ENCODE assay signal across 8 mouse cellular contexts in the genomic region with DNA sequence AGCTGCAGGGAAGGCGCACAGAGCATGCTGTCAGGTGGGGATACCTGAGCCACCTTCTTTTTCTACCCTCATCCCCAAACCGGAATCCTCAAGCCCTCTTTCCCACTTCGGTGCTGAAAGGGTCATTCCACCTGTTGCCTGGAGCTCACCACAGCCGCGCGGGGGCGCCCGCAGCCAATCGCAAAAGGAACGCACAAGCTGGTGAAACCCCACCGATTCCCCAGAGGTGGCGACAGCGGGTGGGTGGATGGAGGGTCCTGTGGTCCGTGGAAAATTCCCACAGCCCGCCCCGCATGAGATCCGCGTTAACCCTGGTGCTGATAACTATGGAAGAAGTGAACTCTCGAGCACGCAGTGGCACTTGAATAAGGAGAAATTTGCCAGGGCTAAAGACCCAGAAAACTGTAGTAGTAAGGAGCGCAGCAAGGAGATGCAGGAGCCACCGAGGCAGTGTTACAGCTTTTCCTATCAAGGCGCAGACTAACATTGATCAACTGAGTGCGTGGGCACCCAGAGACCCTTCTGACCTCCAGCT. TPM values are rescaled to one million over a fixed set of nuclear protein-coding genes. Genes with fewer than 3 reads are reported as not detected.
DNase-seq lines count a peak whose midpoint lies in the region; ATAC-seq and TF ChIP-seq lines count a peak whose summit lies in the region.

No protein-coding gene starts in this region.

- 3% methylated on average over 24 of the region's 24 CpGs for WGBS in embryonic facial prominence, embryonic 12.5 days
- 3% methylated on average over 24 of the region's 24 CpGs for WGBS in heart, embryonic 15.5 days
- 2% methylated on average over 24 of the region's 24 CpGs for WGBS in lung, embryonic 14.5 days

- no peak overlapping the region for H3K27ac ChIP-seq in embryonic facial prominence, embryonic 12.5 days
- no peak overlapping the region for H3K27ac ChIP-seq in heart, embryonic 15.5 days
- no peak overlapping the region for H3K27ac ChIP-seq in lung, embryonic 14.5 days (ENCODE audit: low read depth)

- H3K9me3 ChIP-seq in embryonic facial prominence, embryonic 12.5 days = no peaks in the 10 kb centered on the region
- no peaks in the 10 kb centered on the region for H3K9me3 ChIP-seq in heart, embryonic 15.5 days (replicated peaks)
- H3K9me3 ChIP-seq in lung, embryonic 14.5 days (ENCODE audit: low read depth, low read length) = no peaks in the 10 kb centered on the region

- H3K4me1 ChIP-seq in embryonic facial prominence, embryonic 12.5 days = peaks cover 16% of the 10 kb centered on the region; the same call in 1 of the 2 replicates
- H3K4me1 ChIP-seq in heart, embryonic 15.5 days (replicated peaks) = peaks cover 25% of the 10 kb centered on the region
- H3K4me1 ChIP-seq in lung, embryonic 14.5 days (ENCODE audit: insufficient read depth) = peaks cover 7% of the 10 kb centered on the region; the same call in 1 of the 2 replicates

- H3K4me2 ChIP-seq in embryonic facial prominence, embryonic 12.5 days (replicated peaks) = peak overlapping the region; percentile 68; the same call in 1 of the 2 replicates
- H3K4me2 ChIP-seq in heart, embryonic 15.5 days = peak overlapping the region; percentile 89
- H3K4me2 ChIP-seq in lung, embryonic 14.5 days = peak overlapping the region; percentile 72

- no peaks in the 10 kb centered on the region for H3K36me3 ChIP-seq in embryonic facial prominence, embryonic 12.5 days
- H3K36me3 ChIP-seq in heart, embryonic 15.5 days = no peaks in the 10 kb centered on the region
- H3K36me3 ChIP-seq in lung, embryonic 14.5 days (ENCODE audit: insufficient read depth) = no peaks in the 10 kb centered on the region

- TF ChIP-seq CTCF in lung, embryonic 14.5 days (IDR thresholded peaks at IDR 0.05; ENCODE audit: low read depth) = peak; percentile 89

- H3K27me3 ChIP-seq in embryonic facial prominence, embryonic 12.5 days = peaks cover 85% of the 10 kb centered on the region
- peaks cover 74% of the 10 kb centered on the region for H3K27me3 ChIP-seq in heart, embryonic 15.5 days
- peaks cover 58% of the 10 kb centered on the region for H3K27me3 ChIP-seq in lung, embryonic 14.5 days (ENCODE audit: insufficient read depth, low read length)

- peak; percentile 58 for ATAC-seq in CD4-positive, CD25-positive, alpha-beta regulatory T cell, adult 4 months
- no peak for ATAC-seq in embryonic facial prominence, embryonic 12.5 days (ENCODE audit: insufficient number of reproducible peaks, insufficient read depth, low FRiP score, low TSS enrichment)
- ATAC-seq in heart, embryonic 15.5 days (replicated peaks; ENCODE audit: insufficient number of reproducible peaks, insufficient read depth, low FRiP score, low read depth) = 0 out of 2 replicates have a peak, but pooled peaks have one; percentile 20
- ATAC-seq in lung, embryonic 14.5 days (ENCODE audit: insufficient read depth) = 0 out of 2 replicates have a peak, but pooled peaks have one; percentile 33

- H3K4me3 ChIP-seq in embryonic facial prominence, embryonic 12.5 days = peak overlapping the region; percentile 43
- H3K4me3 ChIP-seq in heart, embryonic 15.5 days = peak overlapping the region; percentile 52; the same call in 1 of the 2 replicates
- H3K4me3 ChIP-seq in lung, embryonic 14.5 days (ENCODE audit: low read depth, low read length) = peak overlapping the region; percentile 7

- H3K9ac ChIP-seq in embryonic facial prominence, embryonic 12.5 days = no peak overlapping the region
- H3K9ac ChIP-seq in heart, embryonic 15.5 days = no peak overlapping the region
- no peak overlapping the region for H3K9ac ChIP-seq in lung, embryonic 14.5 days

- DNase-seq in adrenal gland, adult 2 months = peak; percentile 87
- DNase-seq in kidney, postnatal 4 days = peak; percentile 90 to 93
- DNase-seq in lung, embryonic 14.5 days = peak; percentile 87
- DNase-seq in retina, postnatal 7 days (ENCODE audit: low read depth, low spot score) = peak; percentile 67
- peak; percentile 94 for DNase-seq in thymus, postnatal 4 days

RNA-seq across cellular contexts. Expression of a gene that starts 2.0 kb away (rescaled TPM):
- polyA plus RNA-seq in CD4-positive, CD25-positive, alpha-beta regulatory T cell, adult 4 months (2017; shearing (Covaris generic)) = not detected
- total RNA-seq in adrenal gland, adult 2 months (2021) = 1 to 10 TPM; 2.8 to 8.1 TPM
- 7.4 and 9.3 TPM in 2 replicates for polyA plus RNA-seq in adrenal gland, adult 2 months (2012; rRNA removed)
- 5.1 and 6.3 TPM in 2 replicates for polyA plus RNA-seq in embryonic facial prominence, embryonic 12.5 days (2016; fragmentation: Nextera tagmentation; extraction: Ambion mirVana)
- polyA plus RNA-seq in heart, embryonic 15.5 days (2015; fragmentation: Nextera tagmentation; extraction: Ambion mirVana) = 1.5 and 2.7 TPM in 2 replicates
- polyA plus RNA-seq in lung, embryonic 14.5 days (2014; fragmentation: Nextera tagmentation; extraction: Ambion mirVana) = 3.9 and 5.3 TPM in 2 replicates

RNA-seq across cellular contexts. Expression of a gene that starts 11.0 kb away (rescaled TPM):
- polyA plus RNA-seq in CD4-positive, CD25-positive, alpha-beta regulatory T cell, adult 4 months (2017; shearing (Covaris generic)) = not detected
- 1 to 10 TPM in 1 of 2 experiments, not detected in 1; 1.0 TPM for total RNA-seq in adrenal gland, adult 2 months (2021)
- 0.11 and 0.59 TPM in 2 replicates for polyA plus RNA-seq in adrenal gland, adult 2 months (2012; rRNA removed)
- 0.47 TPM in 1 of 2 replicates, not detected in the other for polyA plus RNA-seq in embryonic facial prominence, embryonic 12.5 days (2016; fragmentation: Nextera tagmentation; extraction: Ambion mirVana)
- polyA plus RNA-seq in heart, embryonic 15.5 days (2015; fragmentation: Nextera tagmentation; extraction: Ambion mirVana) = 13.2 and 15.4 TPM in 2 replicates
- 1.1 TPM in 1 of 2 replicates, not detected in the other for polyA plus RNA-seq in lung, embryonic 14.5 days (2014; fragmentation: Nextera tagmentation; extraction: Ambion mirVana)

RNA-seq across cellular contexts. Expression of a gene that starts 13.8 kb away (rescaled TPM):
- 100 to 1,000 TPM in 1 of 2 experiments, 10 to 100 TPM in 1; 82.3 to 134 TPM for polyA plus RNA-seq in CD4-positive, CD25-positive, alpha-beta regulatory T cell, adult 4 months (2017; shearing (Covaris generic))
- total RNA-seq in adrenal gland, adult 2 months (2021) = 10 to 100 TPM; 74.9 to 84.1 TPM
- 124 and 125 TPM in 2 replicates for polyA plus RNA-seq in adrenal gland, adult 2 months (2012; rRNA removed)
- polyA plus RNA-seq in embryonic facial prominence, embryonic 12.5 days (2016; fragmentation: Nextera tagmentation; extraction: Ambion mirVana) = 131 and 139 TPM in 2 replicates
- 90.4 and 110 TPM in 2 replicates for polyA plus RNA-seq in heart, embryonic 15.5 days (2015; fragmentation: Nextera tagmentation; extraction: Ambion mirVana)
- 124 and 130 TPM in 2 replicates for polyA plus RNA-seq in lung, embryonic 14.5 days (2014; fragmentation: Nextera tagmentation; extraction: Ambion mirVana)

RNA-seq across cellular contexts. Expression of a gene that starts 15.4 kb away (rescaled TPM):
- polyA plus RNA-seq in CD4-positive, CD25-positive, alpha-beta regulatory T cell, adult 4 months (2017; shearing (Covaris generic)) = 1 to 10 TPM; 1.5 to 1.8 TPM
- total RNA-seq in adrenal gland, adult 2 months (2021) = 1 to 10 TPM; 1.0 to 1.9 TPM
- polyA plus RNA-seq in adrenal gland, adult 2 months (2012; rRNA removed) = 3.5 and 3.6 TPM in 2 replicates
- polyA plus RNA-seq in embryonic facial prominence, embryonic 12.5 days (2016; fragmentation: Nextera tagmentation; extraction: Ambion mirVana) = 25.3 and 26.5 TPM in 2 replicates
- 17.1 and 23.5 TPM in 2 replicates for polyA plus RNA-seq in heart, embryonic 15.5 days (2015; fragmentation: Nextera tagmentation; extraction: Ambion mirVana)
- 29.0 and 29.8 TPM in 2 replicates for polyA plus RNA-seq in lung, embryonic 14.5 days (2014; fragmentation: Nextera tagmentation; extraction: Ambion mirVana)

RNA-seq across cellular contexts. Expression of a gene that starts 25.5 kb away (rescaled TPM):
- 10 to 100 TPM; 11.3 to 16.0 TPM for polyA plus RNA-seq in CD4-positive, CD25-positive, alpha-beta regulatory T cell, adult 4 months (2017; shearing (Covaris generic))
- total RNA-seq in adrenal gland, adult 2 months (2021) = 10 to 100 TPM; 48.1 to 60.7 TPM
- 54.3 and 66.9 TPM in 2 replicates for polyA plus RNA-seq in adrenal gland, adult 2 months (2012; rRNA removed)
- 33.6 and 34.8 TPM in 2 replicates for polyA plus RNA-seq in embryonic facial prominence, embryonic 12.5 days (2016; fragmentation: Nextera tagmentation; extraction: Ambion mirVana)
- 17.8 and 21.2 TPM in 2 replicates for polyA plus RNA-seq in heart, embryonic 15.5 days (2015; fragmentation: Nextera tagmentation; extraction: Ambion mirVana)
- polyA plus RNA-seq in lung, embryonic 14.5 days (2014; fragmentation: Nextera tagmentation; extraction: Ambion mirVana) = 25.3 and 28.6 TPM in 2 replicates
